Mouse (Mus musculus) adrenal gland, postnatal 25 days (tissue): ENCODE results near the gene Ankrd39. TPM values are rescaled to one million over a fixed set of nuclear protein-coding genes. Genes with fewer than 3 reads are reported as not detected.

Source experiments
- microRNA-seq, 2 experiments: library from miRNA; unstranded; fragments of <30 nt; microRNA quantifications; one replicate each; pipeline ENCODE4 v1.2.0; 2021
- total RNA-seq: library from RNA; stranded (reverse); gene quantifications from 2 replicates; pipeline ENCODE4 v1.2.3, GENCODE M21; 2021

Ankrd39 gene
- total RNA-seq, 1 experiment from 2014 or later = 19.7 TPM

Small RNAs within 50 kb of the gene (microRNA-seq; reads per million reads assigned to microRNA genes)
- 0 reads per million in 2 experiments for gene Gm47280

Other genes starting within 250 kb of the Ankrd39 start
- gene Arid5a, start 239.7 kb downstream of the Ankrd39 start, total RNA-seq = 2.7 and 3.5 TPM in 2 replicates
- gene Kansl3, start 178.3 kb downstream of the Ankrd39 start, total RNA-seq = 102 and 103 TPM in 2 replicates
- not detected in 2 replicates for gene Fer1l5, start 175.2 kb downstream of the Ankrd39 start, total RNA-seq
- 49.1 and 54.0 TPM in 2 replicates for gene Lman2l, start 102.2 kb downstream of the Ankrd39 start, total RNA-seq
- 4.8 and 5.2 TPM in 2 replicates for gene Cnnm4, start 75.8 kb downstream of the Ankrd39 start, total RNA-seq
- 36.7 and 53.2 TPM in 2 replicates for gene Cnnm3, start 35.6 kb downstream of the Ankrd39 start, total RNA-seq
- 14.5 and 15.4 TPM in 2 replicates for gene Ankrd23, start 10.6 kb downstream of the Ankrd39 start, total RNA-seq
- not detected in 2 replicates for gene Gm42417, start 8.0 kb downstream of the Ankrd39 start, total RNA-seq
- 19.7 and 24.2 TPM in 2 replicates for gene Sema4c, start 10.9 kb upstream of the Ankrd39 start, total RNA-seq
- gene Fam178b, start 135.7 kb upstream of the Ankrd39 start, total RNA-seq = 0.67 TPM in 1 of 2 replicates, not detected in the other
- gene Cox5b, start 144.0 kb upstream of the Ankrd39 start, total RNA-seq = 788 and 983 TPM in 2 replicates
- gene 4933424G06Rik, start 162.7 kb upstream of the Ankrd39 start, total RNA-seq = not detected in 2 replicates
- gene Actr1b, start 167.0 kb upstream of the Ankrd39 start, total RNA-seq = 119 and 140 TPM in 2 replicates
- 0.58 and 1.5 TPM in 2 replicates for gene Zap70, start 214.4 kb upstream of the Ankrd39 start, total RNA-seq